Mouse (Mus musculus) layer of hippocampus, adult 9-10 months (tissue): ENCODE data around the gene Fcrl5.

ENCODE experiments used
- DNase-seq: peaks from one replicate; pipeline ENCODE4 v3.0.0; 2022; ENCODE audit warnings: low spot score

Fcrl5 gene

DNA sequence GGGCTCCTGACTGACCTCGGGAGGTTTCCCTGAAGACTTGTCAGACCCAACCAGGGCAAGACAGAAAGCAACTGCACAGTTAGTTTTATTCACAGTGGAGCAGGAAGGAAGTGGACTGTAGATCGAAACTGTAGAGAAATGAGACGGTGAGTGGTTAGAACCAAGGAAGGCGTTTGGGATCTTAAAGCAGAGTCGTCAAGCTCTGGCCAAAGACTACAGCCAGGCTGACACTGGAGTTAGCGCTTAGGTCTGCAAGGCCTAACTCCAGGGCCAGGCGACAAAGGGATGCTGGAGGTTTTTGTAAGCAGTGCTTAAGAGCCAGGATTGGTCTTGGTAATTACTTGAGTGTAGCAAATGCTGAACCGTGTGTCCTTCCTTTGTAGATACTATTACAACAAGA is 93.3 kb downstream of the Fcrl5 start:
- DNase-seq, result no peak

DNA sequence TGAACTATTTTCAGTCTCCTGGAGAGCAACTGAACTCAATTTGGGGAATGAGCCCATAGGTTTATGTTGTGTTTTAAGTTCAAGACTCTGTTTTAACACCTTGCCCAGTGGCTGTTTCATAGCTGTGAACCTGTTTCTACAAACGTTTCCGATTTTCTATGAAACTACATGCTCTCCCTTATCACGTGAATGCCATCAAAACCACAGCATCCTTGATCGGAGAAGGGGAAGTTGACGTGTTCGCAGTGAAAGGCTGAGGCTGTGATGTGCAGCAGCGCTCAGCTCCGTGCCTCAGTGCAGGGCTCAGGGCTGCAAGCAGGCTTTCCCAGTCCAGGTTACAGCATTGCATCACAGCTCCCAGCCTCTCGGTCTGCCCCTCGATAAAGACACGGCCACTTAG is 94.0 kb downstream of the Fcrl5 start:
- no peak for DNase-seq

DNA sequence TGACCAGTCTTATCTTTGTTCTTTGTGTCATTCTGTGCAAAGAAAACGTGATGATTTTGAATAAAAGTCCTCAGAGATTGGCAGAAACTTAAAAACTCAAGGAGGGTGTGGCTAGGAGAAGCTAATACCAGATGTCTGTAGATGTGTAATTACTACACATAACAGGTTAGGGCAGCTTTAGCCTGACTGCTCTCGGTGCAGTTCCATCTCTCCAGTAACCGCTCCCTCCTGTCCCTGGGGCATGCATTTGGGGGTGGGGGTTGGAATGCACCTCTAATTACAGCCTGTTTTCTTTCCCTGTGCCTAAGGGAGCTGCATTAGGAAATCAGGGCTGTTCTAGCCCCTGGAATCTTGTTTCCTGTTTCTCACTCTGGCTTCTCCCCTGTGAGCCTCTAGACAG is 94.7 kb downstream of the Fcrl5 start:
- DNase-seq, result no peak

DNA sequence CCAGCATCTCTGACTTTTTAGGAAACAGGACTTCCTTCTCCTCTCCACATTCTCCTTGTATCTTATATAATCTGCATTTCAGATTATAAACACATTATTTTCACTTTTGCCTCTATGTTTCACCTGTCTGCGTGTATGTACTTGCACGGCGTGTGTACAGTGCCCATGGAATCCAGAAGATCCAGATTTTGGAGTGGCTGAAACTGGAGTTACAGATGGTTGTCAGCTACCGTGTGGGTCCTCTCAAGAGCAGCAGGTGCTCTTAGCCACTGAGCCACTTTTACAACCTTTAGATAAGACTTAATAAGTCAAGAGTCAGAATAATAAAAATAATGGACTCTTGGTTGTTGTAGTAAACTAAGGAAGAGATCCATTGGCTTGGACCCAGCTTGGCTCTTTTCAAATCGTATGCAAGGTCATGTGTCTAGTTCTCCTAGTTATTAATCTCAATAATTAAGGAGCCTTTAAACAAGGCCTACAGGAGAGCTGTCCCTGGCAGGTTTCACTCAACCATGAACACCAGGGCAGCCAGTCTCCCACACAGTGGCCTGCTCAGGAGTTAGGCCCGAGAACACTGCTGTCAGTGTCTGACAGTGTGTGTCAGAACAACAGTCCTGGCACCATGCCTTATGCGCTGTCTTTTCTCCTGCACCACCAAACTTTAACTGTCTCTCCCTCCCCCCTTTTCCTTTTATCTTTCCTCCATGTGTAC is 98.2 kb downstream of the Fcrl5 start:
- no peak for DNase-seq

DNA sequence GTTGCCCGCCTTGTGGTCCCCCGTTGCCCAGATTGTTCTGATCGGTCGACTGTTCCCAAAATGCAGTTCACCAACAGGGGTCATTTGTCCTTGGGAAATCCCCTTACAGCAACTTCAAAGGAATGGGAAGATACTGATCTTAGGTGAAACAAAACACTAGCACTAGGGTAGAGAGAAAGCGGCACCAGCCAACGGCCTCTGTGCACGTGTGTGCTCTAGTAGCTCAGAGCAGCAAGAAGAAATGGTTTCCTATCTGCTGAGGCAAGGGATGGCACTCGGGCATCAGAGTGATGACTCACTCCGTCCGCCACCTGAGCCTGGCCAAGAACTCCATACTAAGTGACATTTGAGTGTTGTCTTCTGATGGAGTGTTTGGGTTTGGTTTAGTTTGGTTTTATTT is 102.5 kb downstream of the Fcrl5 start:
- no peak for DNase-seq

DNA sequence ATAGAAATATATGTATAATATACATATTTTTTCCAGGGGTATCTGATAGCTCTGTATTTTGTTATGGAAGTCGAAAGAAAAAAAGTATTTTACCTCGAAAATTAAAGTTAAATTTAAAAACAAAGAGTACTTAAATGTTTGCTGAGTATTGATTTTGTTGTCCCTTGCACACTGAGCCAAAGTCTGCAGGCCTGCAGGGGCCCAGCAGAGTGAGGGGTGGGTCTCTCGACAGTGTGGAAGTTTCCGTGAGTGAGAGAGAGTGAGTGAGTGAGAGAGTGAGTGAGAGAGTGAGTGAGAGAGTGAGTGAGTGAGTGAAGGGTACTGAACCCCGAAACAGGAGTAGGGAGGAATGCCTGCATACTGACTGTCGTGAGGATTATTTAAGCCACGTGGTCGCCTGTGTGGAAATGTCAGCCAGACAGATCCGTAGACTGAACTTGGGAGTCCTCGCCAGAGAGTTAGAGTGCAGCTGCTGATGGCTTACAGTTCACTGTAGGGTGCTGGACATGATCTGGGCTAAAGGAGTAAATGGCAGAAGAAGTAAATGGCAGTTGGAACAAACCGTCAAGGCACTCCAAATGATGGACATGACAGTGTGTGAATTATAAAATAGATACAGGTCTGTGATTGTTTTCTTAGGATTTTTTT is 104.6 kb downstream of the Fcrl5 start:
- DNase-seq, result no peak

DNA sequence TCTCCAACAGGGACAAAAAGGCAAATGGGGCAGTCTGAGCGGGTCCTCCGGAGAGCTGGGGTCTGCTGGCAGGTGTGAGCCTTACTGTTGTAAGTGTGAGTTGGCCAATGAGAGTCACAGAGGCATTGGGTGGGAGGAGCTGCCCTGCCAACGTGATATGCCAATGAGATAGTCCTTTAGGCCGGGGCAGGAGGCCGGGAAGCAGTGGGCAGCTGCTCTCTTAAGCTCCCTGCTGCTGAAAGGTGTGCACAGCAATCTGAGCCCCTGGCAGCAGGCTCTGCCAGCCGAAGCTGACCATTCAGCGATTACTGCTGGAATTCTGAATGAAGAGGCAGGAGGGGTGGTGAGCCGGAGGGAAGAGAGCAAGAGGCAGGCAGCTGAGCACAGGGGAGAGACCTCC is 105.1 kb downstream of the Fcrl5 start:
- no peak for DNase-seq

DNA sequence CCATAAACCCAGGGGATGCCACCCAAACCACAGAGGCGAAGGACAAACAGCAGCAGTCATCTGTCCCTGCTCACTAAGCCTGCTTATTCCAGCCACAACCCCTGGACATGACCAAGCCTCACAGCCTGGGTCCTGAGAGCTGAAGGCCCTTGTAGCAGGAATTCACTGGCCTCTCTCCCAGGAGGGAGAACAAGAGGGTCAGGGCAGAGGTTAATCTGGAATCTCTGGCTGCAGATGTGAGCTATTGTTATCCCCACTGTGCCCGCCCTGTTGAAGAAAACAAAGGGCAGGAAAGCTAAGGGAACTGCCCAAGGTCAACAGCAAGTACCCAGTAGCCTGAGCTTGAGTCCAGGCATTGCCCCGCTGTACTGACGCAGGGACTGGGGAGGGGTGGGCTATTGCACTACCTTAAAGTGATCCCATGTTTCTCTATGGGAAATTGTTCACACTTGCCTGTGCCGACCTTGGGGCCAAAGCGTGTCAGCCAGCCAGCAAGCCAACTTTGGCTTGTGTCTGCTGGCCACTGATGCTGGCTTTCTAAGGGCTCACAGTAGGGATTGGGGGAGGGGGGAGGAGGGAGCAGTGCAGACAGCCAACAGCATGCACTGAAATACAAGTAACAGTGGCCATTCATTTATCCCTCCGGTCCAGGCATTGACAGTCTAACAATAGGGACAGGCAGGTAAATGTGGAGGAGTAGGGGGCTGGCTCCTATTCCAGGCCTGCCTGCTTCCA is 107.1 kb downstream of the Fcrl5 start:
- DNase-seq, result no peak

DNA sequence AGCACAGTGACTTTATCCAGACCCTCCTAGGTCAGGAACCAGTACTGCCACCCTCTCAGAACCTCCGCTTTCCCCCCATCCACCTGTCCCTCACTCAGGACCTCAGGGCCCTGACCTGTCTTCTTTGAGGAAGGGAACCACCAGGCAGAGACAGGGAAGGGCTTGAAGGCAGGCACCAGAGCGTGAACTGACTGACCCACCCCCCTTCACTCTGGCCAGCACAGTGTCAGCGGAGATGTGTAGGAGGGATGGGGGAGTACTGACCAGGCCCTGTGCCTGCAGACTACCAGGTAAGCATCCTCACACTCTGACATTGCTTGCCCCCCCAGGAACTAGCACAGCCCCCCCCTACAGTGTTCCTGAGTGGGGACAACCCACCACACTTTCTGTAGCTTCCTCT is 110.0 kb downstream of the Fcrl5 start:
- no peak for DNase-seq

DNA sequence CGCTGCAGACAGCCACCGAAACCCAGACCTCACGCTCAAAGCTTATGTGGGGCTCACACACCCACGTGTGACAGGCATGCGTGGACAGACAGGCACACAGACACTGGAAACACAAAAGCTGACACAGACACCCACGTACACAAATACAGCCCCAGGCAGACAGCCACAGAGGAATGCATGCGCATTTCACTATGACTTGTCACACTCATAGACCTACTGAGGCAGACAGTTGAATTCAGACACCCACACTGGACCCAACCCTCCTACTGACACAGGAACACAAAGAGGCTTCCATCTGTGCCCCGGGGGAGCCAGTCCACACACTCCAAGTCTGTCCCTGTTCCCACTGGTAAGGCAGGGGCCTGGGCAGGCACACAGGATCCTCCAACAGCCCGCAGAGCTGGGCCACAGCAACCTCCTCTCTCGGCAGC is 110.7 kb downstream of the Fcrl5 start:
- no peak for DNase-seq

DNA sequence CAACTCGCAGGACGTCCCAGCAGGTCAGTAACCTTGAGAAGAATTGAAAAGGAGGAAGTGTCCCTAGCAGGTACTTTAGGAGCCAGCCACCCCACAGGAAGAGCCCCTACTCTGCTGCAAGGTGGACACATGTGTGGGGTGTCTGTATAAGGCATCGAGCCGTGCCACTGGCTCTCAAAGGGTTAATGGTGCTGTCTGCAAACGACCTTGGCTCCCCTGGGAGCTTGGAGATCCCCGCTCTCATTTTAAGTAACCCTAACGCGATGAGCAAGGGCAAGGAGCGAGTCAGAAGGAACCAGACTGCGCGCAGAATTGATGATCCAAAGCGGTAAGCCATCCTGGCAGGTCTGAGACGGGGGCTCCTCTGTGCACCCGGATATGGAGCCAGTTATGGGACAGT is 114.3 kb downstream of the Fcrl5 start:
- DNase-seq, result no peak
